Mouse (Mus musculus) gastrocnemius, adult 2 months (tissue): ENCODE results near the gene A030014E15Rik. TPM values are rescaled to one million over a fixed set of nuclear protein-coding genes. Genes with fewer than 3 reads are reported as not detected.
"Not testable (repeated sequence)": the region's sequence is repeated elsewhere in the genome, so short reads cannot be mapped to it uniquely, and the experiment has no call there.

Source experiments
- DNase-seq: peaks from one replicate; pipeline ENCODE4 v3.0.0; 2022
- H3K27ac ChIP-seq: fragments of 200-600 bp; 2 replicates; pipeline ENCODE4 v1.8.1; 2022; ENCODE audit warnings: mild to moderate bottlenecking
- H3K4me3 ChIP-seq: fragments of 200-600 bp; 2 replicates; pipeline ENCODE4 v1.8.1; 2022; ENCODE audit warnings: mild to moderate bottlenecking, moderate library complexity
- CTCF ChIP-seq: fragments of 200-600 bp; IDR thresholded peaks from 2 replicates; pipeline ENCODE4 v1.8.1; 2022; ENCODE audit warnings: antibody characterized with exemption, mild to moderate bottlenecking, moderate library complexity
- intact Hi-C: fragments of 180-260 bp; cut with DNase I; formaldehyde crosslinking; loops from one replicate; pipeline ENCODE4 v1.15.1; 2025
- total RNA-seq, 2 experiments: library from RNA; stranded (reverse); gene quantifications; 2 replicates each; pipeline ENCODE4 v1.2.3; 2021

Gene A030014E15Rik
- total RNA-seq, 2 experiments from 2014 or later: not detected

DNA sequence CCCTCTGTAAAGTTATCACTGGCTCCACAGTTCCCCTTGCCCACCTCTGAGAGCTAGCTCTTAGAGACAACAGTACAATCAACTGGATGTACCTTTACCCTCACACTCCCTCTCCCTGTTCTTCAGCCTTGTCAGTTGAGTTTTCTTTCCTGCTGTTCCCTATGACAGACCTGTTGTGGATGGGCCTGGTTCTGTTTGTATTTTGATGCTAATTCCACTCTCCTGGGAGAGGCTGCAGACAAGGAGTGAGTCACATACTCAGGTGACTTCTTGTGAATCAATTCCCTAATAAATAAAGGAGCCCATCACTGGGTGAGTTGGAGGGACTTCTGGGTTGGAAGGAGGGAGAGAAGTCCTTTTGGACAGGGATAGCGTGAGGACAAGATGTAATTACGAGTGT lies 23.9 kb downstream of the A030014E15Rik start:
- intact Hi-C loops: no loop called here
- TF ChIP-seq CTCF: no peak
- H3K4me3 ChIP-seq: no peak overlapping the region
- H3K27ac ChIP-seq: no peak overlapping the region
- DNase-seq: no peak

DNA sequence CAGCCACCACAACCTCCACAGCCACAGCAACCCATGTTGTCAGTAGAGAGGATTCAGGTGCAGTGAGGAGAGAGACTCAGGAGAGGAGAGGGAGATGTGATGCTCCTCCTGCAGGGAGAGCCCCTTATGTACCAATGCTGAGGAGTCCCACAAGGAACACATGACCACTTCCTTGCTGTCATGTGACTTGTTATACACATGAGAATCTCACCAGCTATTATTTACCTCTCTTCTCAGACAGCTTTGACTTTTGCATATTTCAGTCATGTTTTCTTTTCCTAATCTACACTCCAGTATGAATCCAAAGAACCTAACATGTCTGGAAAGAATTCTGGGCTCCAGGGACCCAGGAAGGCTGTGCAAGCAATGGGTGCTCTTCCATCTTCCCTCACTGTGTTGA lies 31.2 kb downstream of the A030014E15Rik start, which contains the start of gene Gm7544:
Gm7544 (minus strand) TSS at position 101 of the 400 bp plus-strand sequence.
- DNase-seq, intact Hi-C loops, H3K4me3 ChIP-seq, H3K27ac ChIP-seq: not testable (repeated sequence)

DNA sequence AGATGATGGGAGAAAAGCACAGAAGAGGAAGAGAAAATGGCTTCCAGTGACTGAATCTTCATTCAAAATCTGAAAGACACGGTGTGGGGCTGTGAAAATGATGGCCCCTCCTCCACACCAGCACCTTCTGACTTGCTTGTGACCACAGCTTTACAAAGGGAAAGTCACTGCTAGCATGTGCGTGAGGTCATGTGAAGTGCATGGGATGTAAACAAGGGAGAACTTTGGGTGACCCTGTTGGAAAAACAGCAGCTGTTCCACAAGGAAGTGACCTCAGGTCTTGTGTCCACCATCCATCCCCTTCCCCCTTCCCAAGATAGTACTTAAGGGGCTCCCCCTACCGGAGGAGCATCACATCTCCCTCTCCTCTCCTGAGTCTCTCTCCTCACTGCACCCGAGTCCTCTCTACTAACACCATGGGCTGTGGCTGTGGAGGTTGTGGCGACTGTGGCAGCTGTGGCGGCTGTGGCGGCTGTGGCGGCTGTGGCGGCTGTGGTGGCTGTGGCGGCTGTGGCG lies 35.2 kb downstream of the A030014E15Rik start, which contains the start of gene Gm47955:
Gm47955 (plus strand) TSS at position 417 of the 516 bp plus-strand sequence.
- H3K27ac ChIP-seq: no peak within 1 kb of the TSS
- DNase-seq: no peak
- H3K4me3 ChIP-seq: no peak within 1 kb of the TSS
- intact Hi-C loops: no loop called here
- TF ChIP-seq CTCF: no peak

DNA sequence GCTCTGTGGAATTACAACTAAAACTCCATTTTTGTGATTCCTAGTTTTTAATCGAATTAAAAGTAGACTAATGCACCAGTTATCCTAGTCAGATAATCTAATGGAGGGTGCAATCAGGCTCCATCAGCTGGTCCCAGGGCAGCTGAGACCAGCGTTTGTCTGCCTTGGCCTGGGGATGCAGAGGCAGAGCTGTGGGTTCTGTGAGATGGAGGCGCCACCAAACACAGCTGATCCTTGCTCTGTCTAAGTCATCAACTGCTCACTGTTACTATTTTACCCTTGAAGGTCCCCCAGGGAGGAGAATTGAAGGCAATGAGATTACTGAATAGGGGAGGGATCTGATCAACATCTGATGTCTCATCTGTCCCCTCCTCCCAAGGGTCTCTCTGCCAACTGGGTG lies 41.7 kb downstream of the A030014E15Rik start:
- TF ChIP-seq CTCF: no peak
- no peak for DNase-seq
- H3K4me3 ChIP-seq: no peak overlapping the region
- intact Hi-C loops: no loop called here
- H3K27ac ChIP-seq: no peak overlapping the region

DNA sequence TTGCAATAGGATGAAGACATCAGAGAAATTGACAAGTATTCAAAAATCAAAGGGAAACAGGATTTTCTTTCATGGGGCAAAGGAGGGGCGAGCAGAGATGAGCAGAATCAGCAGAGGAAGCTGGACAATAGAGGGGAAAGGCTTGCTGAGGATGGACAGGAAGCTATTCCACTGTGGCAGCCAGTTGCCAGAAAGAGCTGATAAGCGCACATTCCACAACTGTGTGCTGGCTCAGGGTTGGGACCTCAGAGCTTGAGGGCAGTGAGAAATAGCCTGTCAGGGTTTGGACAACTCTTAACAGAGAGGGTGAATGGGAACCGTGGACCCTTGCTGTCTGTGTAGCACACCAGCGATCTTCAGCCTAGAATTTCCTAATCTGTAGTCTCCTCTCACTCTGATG lies 47.3 kb downstream of the A030014E15Rik start:
- TF ChIP-seq CTCF: no peak
- no peak overlapping the region for H3K27ac ChIP-seq
- no peak for DNase-seq
- intact Hi-C loops: no loop called here
- no peak overlapping the region for H3K4me3 ChIP-seq

DNA sequence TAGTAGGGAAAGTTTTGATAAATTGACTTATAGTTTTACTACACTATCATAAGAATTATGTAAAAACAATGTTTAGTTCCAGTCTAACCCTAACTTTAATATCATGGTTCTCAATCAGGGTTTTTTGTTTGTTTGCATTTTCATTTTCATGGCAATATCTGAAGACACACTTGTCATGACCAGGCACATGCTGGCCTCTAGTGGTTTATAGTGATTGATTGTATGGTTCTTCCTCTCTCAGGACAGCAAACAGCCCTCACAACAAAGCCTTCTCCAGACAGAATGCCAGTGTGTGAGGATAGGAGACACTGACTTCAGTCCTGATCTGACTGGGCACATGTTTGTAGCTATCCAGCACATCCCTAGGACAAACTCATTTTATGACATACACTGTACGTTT lies 48.5 kb downstream of the A030014E15Rik start:
- no peak overlapping the region for H3K27ac ChIP-seq
- no peak for TF ChIP-seq CTCF
- no peak for DNase-seq
- intact Hi-C loops: no loop called here
- no peak overlapping the region for H3K4me3 ChIP-seq

DNA sequence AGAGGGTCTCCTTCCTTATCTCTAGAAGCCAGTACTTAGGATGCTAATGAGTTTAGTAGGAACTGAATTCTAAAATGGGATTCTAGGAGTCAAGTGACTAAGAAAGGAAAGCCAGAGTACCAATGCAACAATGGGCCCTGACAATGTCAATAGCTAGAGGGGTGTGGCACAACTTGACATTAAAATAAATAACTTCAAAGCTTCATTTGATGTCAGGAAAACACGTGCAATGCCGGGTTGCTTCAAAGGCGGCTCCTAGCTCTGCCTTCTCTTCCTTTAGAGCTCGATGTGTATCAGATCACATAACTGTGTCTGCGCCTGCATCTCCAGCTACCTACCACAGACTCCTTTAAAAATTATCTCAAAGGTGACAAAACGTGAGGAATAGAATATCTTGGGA lies 49.2 kb downstream of the A030014E15Rik start:
- TF ChIP-seq CTCF: no peak
- no peak overlapping the region for H3K27ac ChIP-seq
- intact Hi-C loops: no loop called here
- H3K4me3 ChIP-seq: no peak overlapping the region
- DNase-seq: no peak

DNA sequence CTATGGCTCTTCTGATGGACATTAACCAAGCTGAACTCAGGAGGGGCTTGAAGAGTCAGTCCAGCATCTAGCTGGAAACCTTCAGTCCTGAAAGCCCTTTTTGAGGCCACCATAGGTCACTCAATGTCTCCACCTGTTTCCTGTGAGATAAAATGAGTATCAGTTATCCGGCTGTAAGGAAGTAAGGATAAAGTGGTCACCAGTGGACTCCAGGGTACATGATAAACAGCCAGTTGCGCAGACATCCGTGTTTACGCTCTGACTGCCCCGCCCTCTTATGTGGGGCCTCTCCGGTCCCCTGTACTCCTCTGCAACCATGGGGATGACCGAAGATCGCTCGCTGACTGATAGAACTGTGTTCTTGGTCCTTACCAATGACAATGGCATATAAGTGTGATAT lies 49.6 kb downstream of the A030014E15Rik start:
- DNase-seq: no peak
- TF ChIP-seq CTCF: no peak
- intact Hi-C loops: no loop called here
- Histone ChIP-seq H3K27ac (no peak overlapping the region), H3K4me3 (no peak overlapping the region)

Other genes with a start within 250 kb of the A030014E15Rik start
- gene Mff, start 200.0 kb upstream of the A030014E15Rik start, total RNA-seq: 100 to 1,000 TPM; 138 to 144 TPM
- not detected for gene Tm4sf20, start 156.5 kb upstream of the A030014E15Rik start, total RNA-seq
- not detected for gene Gm47791, start 153.7 kb upstream of the A030014E15Rik start, total RNA-seq
- 10 to 100 TPM; 24.6 to 27.7 TPM for gene Agfg1, start 85.4 kb upstream of the A030014E15Rik start, total RNA-seq
- gene A030005L19Rik, start 11.6 kb upstream of the A030014E15Rik start, total RNA-seq: under 1 TPM in 1 of 2 experiments, not detected in 1; 0.31 TPM
- gene Gm6217, start 6.5 kb downstream of the A030014E15Rik start, total RNA-seq: not detected
- gene A030003K21Rik, start 18.5 kb downstream of the A030014E15Rik start, total RNA-seq: not detected
- not detected for gene Gm7544, start 31.1 kb downstream of the A030014E15Rik start, total RNA-seq
- gene Gm47955, start 35.4 kb downstream of the A030014E15Rik start, total RNA-seq: not detected
- gene Gm47959, start 75.6 kb downstream of the A030014E15Rik start, total RNA-seq: not detected
- gene Slc19a3, start 113.5 kb downstream of the A030014E15Rik start, total RNA-seq: not detected
- gene Krtap28-10, start 117.6 kb downstream of the A030014E15Rik start, total RNA-seq: not detected
- gene Gm47969, start 120.0 kb downstream of the A030014E15Rik start, total RNA-seq: not detected
- not detected for gene A030005K14Rik, start 134.5 kb downstream of the A030014E15Rik start, total RNA-seq
- not detected for gene Krtap28-13, start 136.0 kb downstream of the A030014E15Rik start, total RNA-seq
- gene Ccl20, start 191.8 kb downstream of the A030014E15Rik start, total RNA-seq: not detected
- not detected for gene Daw1, start 234.8 kb downstream of the A030014E15Rik start, total RNA-seq